Mouse (Mus musculus): ENCODE data around the gene Wipf1.

The Wipf1 gene

DNA sequence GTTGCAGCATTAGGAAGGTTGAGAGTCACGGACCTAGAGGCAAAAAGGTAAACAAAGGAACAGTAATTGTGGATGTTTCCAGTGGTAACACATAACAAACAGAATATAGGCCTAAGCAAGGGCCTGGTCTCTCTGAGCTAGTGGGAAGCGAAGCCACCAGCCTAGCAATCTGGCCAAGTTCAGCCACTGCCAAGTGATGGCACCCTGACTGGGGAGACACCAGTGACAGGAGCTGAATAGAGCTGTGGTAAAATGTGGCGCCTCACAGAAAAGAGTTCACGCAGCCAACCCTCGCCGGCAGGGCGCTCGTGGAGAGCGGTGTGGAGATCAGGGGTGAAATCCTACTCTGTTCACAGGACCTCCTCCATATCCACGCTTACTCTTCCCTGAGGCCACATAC is 63.1 kb downstream of the Wipf1 start:
- DNase-seq, result no peak

DNA sequence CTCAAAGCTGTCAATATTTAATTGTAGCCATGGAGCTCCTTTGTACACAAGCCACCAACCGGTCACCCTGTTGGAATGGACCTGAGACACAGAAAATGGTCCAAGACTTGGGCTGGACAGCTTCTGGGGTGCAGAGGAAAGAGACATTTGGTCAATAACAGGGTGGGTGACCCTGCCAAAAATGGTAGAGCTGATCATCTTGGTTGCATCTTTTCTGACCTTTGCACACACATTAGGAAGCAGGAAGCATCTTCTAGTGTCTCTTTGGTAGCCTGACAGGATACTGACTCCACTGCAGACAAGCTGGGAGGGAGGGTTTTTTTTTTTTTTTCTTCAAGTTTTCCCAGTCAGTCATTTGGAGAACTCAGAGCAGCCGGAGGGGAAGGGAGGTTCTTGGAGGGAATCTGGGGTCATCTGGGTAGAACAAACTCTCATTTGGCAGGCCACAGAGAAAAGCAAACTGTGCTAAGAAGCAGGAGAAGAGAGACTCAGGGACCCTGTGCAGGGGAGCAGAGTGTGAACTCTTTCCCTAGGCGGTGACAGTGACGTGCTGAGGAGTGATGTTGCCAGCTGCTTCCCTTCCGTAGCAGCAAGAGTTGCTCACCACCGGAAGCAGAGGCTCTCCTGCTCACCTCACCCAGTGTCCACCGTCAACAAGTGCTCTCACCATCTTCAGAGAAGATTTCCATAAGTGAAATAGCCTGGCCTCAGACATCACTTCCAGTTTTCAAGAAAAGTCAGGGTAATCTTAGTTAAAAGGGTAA is 65.9 kb downstream of the Wipf1 start:
- no peak for DNase-seq

DNA sequence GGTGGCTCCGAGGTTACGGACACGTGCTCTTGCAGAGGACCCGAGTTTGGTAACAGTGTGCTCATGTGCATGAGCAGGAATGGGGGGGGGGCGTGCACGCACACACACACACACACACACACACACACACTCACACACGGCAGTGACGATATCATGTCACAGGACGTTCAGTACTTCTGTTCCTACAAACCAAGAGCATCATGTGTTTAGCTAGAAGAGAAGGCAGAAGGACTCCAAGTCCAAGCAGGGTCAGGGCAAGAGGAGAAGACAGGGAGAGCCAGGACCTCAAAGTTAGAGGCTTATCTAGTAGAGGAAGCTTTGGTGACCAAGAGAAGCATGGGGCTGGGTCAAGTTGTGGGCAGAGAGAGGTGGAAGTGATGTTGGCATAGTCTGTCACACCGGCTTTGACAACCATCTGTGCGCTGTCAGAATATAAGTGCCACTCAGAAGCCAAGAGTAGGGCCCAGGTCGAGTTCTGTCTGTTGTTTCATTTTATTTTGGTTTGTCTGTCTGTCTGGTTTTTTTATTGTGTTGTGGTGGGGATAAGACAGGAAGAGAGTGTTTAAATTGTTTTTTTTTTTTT is 66.7 kb downstream of the Wipf1 start:
- DNase-seq, result no peak

DNA sequence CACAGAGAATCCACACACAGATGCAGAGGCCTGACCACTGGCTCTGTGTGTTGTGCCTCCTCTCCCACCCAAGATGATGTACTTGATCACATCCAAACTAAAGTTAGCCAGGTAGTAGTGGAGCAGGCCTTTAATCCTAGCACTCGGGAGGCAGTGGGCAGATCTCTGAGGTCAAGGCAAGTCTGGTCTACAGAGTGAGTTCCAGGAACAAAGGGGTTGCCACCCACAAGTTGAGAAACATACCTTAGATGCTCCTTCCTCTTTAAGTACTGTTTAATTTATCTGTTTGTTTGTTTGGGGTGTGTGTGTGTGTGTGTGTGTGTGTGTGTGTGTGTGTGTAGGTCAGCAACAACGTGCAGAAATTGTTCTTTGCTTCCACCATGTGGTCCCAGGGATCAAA is 67.3 kb downstream of the Wipf1 start:
- DNase-seq, result no peak

DNA sequence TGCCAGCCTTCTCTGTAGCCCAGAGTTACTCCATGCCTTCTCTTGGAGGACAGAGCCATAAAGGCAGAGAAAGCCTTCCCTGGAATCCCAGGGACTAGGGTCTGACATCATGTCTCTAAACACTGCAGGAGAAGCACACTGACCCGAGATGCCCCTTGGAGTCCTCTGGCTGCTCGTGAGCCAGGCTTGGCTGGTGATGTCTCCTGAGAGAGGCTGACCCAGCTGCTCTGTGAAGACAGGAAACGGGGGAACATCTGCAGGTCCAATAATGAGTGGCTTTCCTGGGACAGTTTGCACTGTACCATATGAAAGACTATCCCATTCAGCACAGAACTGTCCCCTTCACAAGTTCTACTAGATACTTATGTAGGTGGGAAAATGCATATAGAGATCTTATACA is 69.4 kb downstream of the Wipf1 start:
- DNase-seq, result no peak

DNA sequence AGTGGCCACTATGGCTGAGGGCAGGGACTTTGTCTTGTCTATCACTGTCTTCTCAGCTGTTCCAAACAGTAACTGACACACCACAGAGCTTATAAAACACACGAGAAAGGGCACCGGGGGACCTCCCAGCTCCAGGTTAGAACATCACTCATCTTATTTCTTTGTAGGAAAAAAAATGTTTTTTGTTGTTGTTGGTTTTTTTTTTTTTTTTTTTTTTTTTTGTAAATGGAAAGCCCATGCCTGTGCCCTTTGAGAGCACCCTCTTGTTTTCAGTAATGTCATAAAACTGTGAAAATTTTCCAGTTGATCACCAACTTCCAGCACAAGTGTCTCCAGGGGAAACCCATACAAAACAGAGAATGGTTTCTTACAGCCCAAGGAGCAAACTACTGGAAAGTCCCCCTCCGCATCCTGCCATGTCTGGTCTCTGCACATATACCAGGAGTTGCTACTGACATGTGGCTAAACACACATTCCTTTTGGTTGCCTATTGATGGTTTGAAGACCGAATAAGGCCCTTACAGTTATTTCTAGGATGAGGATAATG is 69.9 kb downstream of the Wipf1 start:
- no peak for DNase-seq

DNA sequence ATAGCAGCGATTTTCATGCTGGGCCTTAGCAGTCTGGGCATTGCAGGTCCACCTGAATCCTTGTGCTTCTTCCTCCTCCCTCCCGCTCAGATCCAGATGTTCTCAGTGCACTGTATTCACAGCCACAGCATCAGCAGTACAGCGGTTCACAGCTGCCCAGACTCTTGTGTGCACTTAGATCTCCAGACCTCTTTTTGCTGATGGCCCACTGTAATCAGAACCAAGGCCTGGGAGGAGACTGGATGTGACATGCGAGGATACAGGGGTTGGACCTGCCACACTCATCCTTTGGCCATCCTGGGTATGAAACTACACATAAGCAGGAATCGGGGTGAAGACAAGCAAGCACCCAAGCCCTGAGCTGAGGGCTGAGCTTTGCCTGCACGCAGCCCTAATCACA is 72.6 kb downstream of the Wipf1 start:
- DNase-seq, result no peak

DNA sequence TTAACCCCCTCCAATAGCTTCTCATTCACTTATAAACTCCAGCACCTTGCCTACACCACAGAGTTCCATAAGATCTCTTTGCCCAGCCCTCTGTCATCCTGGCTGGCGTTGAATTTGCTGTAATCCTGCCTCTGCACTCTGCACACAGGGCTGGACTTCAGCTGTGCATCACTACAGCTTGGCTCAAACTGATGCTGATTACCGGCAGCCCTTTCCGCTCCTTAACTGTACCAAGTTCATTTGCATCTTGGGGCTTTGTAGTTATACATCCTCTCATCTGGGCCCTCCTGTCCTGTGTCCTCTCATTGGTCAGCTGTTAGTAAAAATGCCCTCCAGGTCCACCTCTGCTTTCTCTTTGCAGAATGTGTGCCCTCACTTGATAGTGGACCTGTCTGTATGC is 73.4 kb downstream of the Wipf1 start:
- no peak for DNase-seq

DNA sequence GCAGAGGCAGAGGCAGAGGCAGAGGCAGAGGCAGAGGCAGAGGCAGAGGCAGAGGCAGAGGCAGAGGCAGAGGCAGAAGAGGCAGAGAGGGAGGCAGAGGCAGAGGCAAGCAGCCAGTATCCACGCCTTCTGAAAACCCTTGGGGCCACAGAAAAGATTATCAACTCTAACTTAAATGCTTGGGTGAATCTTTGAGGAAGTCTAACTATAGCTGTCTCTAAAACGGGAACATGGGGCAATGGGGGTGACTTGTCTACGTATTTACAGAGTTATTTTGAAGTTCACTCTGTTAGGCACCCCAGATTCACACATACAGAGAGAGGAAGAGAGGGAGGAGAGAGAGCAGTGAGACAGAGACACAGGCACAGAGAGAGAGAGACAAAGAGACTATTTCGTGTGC is 74.0 kb downstream of the Wipf1 start:
- no peak for DNase-seq

DNA sequence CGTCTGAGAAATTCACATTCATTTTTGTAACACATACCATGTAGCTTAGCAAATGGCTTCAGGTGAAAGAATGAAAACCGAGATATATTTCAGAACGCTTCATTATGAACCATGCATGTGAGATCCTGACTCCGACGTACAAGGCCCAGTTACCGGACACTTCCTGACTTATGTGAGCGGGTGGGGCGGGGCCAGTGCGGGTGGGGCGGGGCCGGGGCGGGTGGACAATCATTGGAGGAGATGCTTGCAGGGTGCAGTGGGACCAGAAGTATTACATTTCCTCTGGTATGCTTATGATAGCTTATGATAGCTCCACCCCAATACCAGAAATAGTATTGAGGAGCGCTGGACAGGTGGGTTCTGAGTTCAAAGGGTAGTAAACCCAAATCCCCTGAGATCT is 74.9 kb downstream of the Wipf1 start:
- no peak for DNase-seq

DNA sequence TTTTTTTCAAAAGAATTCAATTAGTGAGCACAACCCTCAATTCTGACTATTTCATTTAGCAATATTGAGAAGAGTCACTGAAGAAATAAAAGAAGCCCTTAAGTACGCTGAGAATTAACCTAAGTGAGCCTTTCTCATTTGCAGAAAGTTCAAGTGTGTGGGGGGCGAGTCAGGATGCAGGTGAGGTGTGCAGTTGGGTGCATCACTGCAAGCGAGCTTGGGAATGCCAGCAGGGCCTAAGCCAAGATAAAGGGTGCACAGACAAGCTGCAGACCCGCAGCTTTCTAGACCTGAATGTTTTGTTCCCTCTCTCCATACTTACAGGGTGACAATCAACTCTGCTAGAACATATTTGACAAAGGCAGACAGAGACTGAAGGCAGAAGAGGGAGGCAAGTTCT is 75.3 kb downstream of the Wipf1 start:
- no peak for DNase-seq

DNA sequence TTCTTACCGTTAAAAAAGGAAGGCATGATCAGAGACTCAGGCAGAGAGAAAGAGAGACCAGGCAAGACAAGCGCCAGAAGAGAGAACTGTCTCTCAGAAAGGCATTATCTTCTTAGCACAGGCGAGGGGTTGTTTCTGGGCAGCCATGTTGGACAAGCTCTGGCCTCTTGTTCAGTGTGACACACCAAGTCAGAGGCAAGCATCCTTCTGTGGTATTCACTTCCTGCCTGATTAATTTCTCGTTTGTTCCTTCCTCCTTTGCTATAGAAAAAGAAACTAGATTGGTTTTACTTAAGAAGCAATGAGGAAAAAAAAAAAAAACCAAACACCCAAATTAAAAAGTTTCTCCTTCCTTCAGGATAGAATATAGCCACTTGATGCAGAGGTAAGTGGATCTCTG is 75.8 kb downstream of the Wipf1 start:
- no peak for DNase-seq

DNA sequence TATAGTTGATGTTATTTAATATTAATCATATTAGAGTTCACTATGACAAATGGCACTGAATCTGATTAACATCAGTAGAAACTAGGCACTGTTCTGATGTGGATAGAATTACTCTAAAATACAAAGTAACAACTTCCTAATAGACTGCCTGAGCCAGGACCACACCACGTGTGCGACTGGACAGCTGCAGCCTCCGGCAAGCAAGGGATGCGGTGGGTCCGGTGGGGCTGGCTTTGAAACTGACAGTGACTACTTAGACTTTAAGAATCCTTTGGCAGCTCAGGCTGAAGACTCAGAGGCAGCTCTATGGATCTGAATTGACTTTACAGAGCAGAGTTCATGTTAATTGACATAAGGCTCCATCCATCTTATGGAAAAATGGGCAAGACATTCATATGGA is 76.4 kb downstream of the Wipf1 start:
- DNase-seq, result no peak

DNA sequence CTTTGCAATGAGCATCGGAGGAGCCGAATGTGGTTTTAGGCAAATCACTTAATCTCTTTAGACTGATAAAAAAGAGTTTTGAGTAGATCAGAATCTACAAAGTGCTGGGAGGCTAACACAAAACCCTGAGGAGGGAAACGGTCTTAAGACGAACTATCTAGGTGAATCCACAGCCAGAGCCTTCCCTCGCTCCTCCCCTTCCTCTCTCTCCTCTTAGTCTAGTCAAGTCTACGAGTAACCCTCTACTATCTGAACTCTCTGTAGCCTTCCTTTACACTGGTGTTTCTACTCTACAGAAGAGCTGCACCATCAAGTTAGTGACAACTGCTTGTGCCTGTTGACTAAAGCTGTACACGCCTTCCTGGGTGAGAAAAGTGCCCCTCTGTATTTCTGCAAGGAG is 77.0 kb downstream of the Wipf1 start:
- DNase-seq, result no peak

DNA sequence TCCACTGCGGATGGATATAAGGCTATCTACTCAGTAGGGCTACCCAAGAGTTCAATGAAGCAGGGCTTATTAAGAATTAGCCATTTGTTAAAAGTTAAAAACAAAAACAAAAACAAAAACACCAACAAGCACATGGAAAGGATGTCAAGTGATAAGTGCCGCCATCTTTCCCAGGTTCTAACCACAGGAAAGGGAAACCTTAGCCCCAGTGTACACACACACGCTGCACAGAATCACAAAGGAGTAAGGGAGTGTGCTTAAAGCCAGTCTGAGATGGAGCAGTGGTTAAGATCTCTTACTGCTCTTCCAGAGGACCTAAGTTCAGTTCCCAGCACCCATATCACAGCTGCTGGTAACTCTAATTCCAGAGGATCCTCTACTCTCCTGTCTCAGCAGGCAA is 78.0 kb downstream of the Wipf1 start:
- no peak for DNase-seq

DNA sequence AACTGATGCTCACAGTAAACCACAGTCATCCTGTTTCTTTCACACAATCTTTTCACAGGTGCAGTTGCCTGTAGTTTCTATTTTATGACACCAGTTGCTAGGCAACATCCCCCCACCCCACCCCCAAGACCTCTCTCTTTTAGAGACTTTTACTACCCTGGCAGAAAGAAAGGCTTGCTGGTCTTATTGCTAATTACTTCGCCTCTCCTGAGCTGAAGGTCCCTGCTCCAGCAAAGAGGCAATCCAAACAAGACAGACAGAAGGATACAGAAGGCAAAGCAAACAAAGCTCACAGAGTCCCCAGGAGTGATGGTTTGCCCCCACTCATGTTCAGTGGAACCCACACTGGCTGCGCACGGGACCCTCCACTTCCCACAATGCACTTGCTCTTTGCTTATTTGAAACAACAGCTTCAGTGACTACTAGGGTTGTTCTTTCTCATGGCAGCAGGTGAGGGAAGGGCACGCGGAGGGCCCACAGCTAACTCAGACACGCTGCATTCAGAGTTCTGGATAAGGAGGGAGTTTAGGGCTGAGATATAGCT is 79.3 kb downstream of the Wipf1 start:
- DNase-seq, result no peak

DNA sequence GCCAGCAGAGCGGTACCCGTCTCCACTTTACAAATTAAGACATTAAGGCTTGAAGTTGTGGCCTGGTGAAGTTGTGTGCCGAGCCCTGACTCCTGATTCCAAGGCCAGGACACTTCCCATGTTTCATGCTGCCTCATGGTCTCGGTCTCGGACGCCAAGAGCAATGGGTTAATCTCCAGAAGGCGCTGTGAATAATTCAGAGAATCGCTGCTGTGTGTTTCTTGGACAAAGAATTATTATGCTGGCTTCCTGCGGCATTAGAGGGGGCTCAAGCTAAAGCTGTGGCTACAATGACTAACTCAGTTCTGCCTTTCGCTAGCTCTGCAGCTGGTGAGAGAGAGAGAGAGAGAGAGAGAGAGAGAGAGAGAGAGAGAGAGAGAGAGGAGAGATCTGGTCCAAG is 85.5 kb downstream of the Wipf1 start:
- DNase-seq, result no peak

DNA sequence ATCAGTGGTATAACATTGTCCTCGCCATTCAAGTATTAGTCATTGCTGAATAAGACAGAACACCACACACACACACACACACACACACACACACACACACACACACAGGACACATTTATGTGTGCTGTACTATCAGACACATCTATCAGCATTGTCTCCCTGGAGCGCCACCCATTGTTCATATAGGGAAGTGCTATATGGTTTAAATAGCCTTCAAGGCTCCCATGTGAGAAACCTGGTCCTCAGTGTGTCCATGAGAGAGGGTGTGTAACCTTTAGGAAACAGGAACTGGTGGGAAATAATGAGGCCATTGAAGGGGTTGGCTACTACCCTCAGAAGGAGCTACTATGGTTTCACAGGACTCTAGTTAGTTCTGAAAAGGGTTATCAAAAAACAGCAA is 87.5 kb downstream of the Wipf1 start:
- DNase-seq, result no peak

DNA sequence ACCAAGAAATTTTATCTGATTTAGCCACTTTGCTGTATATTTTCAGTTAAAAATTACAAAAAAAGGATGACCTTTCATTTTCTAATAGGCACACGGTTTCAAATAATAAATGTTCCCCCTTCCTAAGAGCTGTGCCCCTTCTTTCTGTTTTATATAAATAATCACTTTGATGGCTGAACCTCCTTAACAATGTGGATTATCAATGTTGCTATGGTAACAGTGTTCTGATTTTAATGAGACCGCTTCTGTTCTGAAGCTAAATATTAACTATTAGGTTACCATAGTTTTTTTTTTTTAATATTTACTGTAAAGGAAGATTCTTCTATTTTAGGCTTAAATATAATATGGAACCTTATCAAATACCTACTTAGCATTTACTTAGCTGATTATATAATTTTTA is 89.2 kb downstream of the Wipf1 start:
- DNase-seq, result no peak

DNA sequence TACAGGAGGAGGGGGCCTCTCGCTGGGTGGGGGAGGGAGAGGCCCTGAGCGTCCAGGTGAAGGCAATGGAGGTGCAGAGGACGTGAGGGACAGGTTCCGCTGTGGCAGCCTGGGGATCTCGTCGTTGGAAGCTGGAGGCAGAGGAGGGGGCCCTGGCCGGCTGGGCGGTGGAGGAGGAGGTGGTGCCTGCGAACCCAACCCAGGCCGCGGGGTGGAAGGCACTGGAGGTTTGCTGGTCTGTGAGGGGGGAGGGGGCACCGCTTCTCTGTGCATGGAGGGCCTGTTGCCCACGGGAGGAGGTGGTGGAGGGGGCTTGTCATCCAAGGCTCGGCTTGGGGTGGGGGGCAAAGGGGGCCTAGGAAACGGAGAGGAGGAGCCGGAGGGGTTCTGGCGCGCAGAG is 92.6 kb downstream of the Wipf1 start:
- no peak for DNase-seq

DNA sequence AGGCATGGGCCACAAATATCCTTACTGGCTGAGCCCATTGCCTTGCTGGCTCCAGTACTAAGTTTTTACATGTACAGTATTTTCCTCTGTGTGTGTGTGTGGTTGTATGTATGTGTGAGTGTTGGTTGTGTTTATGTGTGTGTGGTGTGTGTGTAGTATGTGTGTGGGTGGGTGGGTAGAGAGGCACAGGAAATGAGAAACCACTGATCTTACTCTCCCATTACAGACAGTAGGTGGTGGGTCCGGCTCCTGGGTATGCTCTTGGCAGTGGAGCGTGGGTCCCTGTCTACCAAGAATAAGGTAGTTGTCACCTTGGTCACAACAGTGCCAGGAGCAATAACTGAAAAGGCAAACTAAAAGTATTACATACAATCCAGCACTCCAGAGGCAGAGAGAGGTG is 93.7 kb downstream of the Wipf1 start:
- no peak for DNase-seq

DNA sequence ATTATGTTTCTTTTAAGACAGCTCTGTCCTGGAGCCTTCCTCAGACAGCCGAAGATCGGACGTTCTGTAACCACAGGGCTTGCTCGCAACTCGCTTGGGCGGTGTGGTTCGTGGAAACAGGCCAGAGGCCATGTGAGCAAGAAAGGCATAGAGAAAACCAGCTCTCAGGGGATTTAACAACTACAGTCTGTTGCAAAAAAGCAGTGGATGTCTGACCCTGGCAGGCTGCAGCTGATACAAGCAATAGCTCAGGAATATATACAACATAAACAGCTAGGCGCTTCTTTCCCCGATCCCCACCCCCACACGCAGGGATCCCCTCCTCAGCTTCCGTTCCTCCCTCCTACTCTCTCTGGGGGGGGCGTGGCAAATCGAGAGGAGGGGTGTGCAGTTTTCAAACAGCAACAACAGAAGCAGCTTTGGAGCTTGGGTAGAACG is 97.6 kb downstream of the Wipf1 start:
- DNase-seq, result no peak

DNA sequence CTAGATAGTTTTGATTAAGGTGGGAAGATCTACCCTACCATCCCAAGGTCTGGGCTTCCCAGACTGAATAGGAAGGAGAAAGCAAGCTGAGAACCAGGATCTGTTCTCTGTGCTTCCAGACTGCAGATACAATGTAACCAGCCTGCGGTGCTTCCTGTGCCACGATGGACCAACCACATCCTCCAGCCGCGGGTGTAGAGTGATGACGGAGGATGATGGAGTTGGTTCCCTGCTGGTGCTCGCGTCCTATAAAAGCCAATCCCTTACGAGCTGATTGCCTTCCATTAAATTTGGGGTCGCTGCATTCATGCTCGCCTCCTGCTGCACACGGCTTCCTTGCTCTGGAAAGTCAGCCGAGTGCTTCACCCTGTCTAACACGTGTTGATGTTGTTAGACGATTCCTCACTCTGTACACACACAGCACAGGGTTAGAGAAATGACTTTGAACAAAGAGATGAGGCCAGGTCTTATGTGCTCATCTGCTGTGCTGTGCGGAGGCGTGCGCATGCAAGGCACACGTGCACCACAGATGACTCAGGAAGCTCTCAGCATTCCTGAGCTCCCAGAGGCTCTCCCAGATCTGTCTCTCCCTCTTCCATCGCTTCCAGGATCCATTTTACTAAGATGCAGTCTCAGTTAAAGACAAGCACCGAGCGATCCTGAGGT is 100.6 kb downstream of the Wipf1 start:
- DNase-seq, result no peak

DNA sequence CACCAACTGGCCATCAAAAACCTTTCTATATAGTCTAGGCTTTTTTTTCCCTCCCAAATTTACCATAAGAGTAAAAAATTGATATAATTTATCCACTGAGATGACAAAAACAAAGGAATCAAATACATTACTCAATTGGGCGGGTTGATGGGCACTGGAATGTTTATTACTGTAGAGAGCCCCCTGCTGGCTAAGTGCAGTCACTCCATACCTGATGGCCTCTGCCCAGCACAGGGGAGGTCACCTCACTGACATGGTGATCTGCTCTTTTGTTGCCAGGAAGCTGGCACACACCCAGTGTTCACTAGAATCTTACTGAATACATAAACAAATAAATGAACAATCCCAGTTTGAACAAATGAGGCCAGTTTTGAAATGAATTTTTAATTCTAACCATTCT is 102.2 kb downstream of the Wipf1 start:
- no peak for DNase-seq
